Mouse (Mus musculus): Measurements from ENCODE around the gene Capg. TPM values are rescaled to one million over a fixed set of nuclear protein-coding genes. Genes with fewer than 3 reads are reported as not detected.

Gene Capg
- total and polyA plus RNA-seq, 3 experiments, result 241 to 283 TPM; not detected in 1

- TF ChIP-seq JUND (IDR thresholded peaks at IDR 0.05; ENCODE audit: low read depth, low read length) (no peak), POLR2AphosphoS2 (IDR thresholded peaks at IDR 0.05; ENCODE audit: low read length) (no peak)
Measured at GRCm38 (mm10) chr6:72593011-72593803, 49.0 kb downstream of the Capg start (continued).

GRCm38 (mm10) chr6:72593914-72594313 lies 49.7 kb downstream of the Capg start:
- H3K9ac ChIP-seq (ENCODE audit: control insufficient read depth, low read depth, low read length, poor library complexity, severe bottlenecking), result no peak overlapping the region
- DNase-seq (ENCODE audit: low read depth, low spot score), result no peak
- TF ChIP-seq ELF1 (IDR thresholded peaks at IDR 0.05; ENCODE audit: low read depth, low read length) (no peak), UBTF (IDR thresholded peaks at IDR 0.05; ENCODE audit: borderline replicate concordance, insufficient read depth, low read depth, low read length) (no peak), CHD1 (IDR thresholded peaks at IDR 0.05; ENCODE audit: low read depth, low read length) (no peak), RCOR1 (IDR thresholded peaks at IDR 0.05; ENCODE audit: low read depth, low read length) (no peak), CHD2 (IDR thresholded peaks at IDR 0.05; ENCODE audit: low read length) (no peak), NRF1 (IDR thresholded peaks at IDR 0.05; ENCODE audit: insufficient read depth, low read depth, low read length, poor library complexity, severe bottlenecking) (no peak), MAZ (IDR thresholded peaks at IDR 0.05; ENCODE audit: low read depth, low read length) (no peak), ZKSCAN1 (IDR thresholded peaks at IDR 0.05; ENCODE audit: low read depth, low read length) (no peak), MAFK (IDR thresholded peaks at IDR 0.05; ENCODE audit: borderline replicate concordance, low read depth, low read length) (no peak), SMC3 (IDR thresholded peaks at IDR 0.05; ENCODE audit: low read depth, low read length) (no peak)
- H3K79me2 ChIP-seq (ENCODE audit: control insufficient read depth, insufficient read depth, low read length, poor library complexity), result peaks cover 5% of the 10 kb centered on the region
- H3K27me3 ChIP-seq (ENCODE audit: control insufficient read depth in 1 of 2, insufficient read depth in 2 of 2, low read length in 2 of 2), result no peaks in the 10 kb centered on the region
- H3K4me1 ChIP-seq (ENCODE audit: control insufficient read depth in 1 of 2, insufficient read depth in 2 of 2, low read length in 2 of 2), result peaks cover 0 to 9% of the 10 kb centered on the region in 2 experiments; a peak in 2 of 4 replicates
- H3K27ac ChIP-seq (ENCODE audit: control insufficient read depth, low read depth, low read length), result no peak overlapping the region
- peaks cover 0 to 2% of the 10 kb centered on the region in 2 experiments; a peak in 1 of 4 replicates for H3K36me3 ChIP-seq (ENCODE audit: control insufficient read depth in 1 of 2, insufficient read depth in 2 of 2, low read length in 2 of 2)
- H3K4me3 ChIP-seq (ENCODE audit: control insufficient read depth in 1 of 2, insufficient read depth in 1 of 2, low read depth in 2 of 2, low read length in 2 of 2), result no peak overlapping the region
- no peaks in the 10 kb centered on the region for H3K9me3 ChIP-seq (replicated peaks; ENCODE audit: insufficient read depth, low read length)

- no peaks in the 10 kb centered on the region for H3K9me3 ChIP-seq (replicated peaks; ENCODE audit: insufficient read depth, low read length)
- peaks cover 8 to 15% of the 10 kb centered on the region in 2 experiments for H3K4me1 ChIP-seq (ENCODE audit: control insufficient read depth in 1 of 2, insufficient read depth in 2 of 2, low read length in 2 of 2)
- peak overlapping the region; percentile 61 for H3K9ac ChIP-seq (ENCODE audit: control insufficient read depth, low read depth, low read length, poor library complexity, severe bottlenecking)
- TF ChIP-seq ZKSCAN1 (IDR thresholded peaks at IDR 0.05; ENCODE audit: low read depth, low read length) (no peak), E2F4 (IDR thresholded peaks at IDR 0.05; ENCODE audit: borderline replicate concordance, low read depth, low read length) (no peak), MXI1 (IDR thresholded peaks at IDR 0.05; ENCODE audit: low read depth, low read length) (peak; percentile 32; the same call in 1 of the 2 replicates), ETS1 (IDR thresholded peaks at IDR 0.05; ENCODE audit: low read depth, low read length) (no peak)
- peak overlapping the region; percentile 68 to 86 for H3K4me3 ChIP-seq (ENCODE audit: control insufficient read depth in 1 of 2, insufficient read depth in 1 of 2, low read depth in 2 of 2, low read length in 2 of 2)
- peak; percentile 44 for DNase-seq (ENCODE audit: low read depth, low spot score)
- H3K36me3 ChIP-seq (ENCODE audit: control insufficient read depth in 1 of 2, insufficient read depth in 2 of 2, low read length in 2 of 2), result peaks cover 0 to 9% of the 10 kb centered on the region in 2 experiments; a peak in 2 of 4 replicates
- peak overlapping the region; percentile 5; the same call in 1 of the 2 replicates for H3K27ac ChIP-seq (ENCODE audit: control insufficient read depth, low read depth, low read length)
- no peaks in the 10 kb centered on the region for H3K27me3 ChIP-seq (ENCODE audit: control insufficient read depth in 1 of 2, insufficient read depth in 2 of 2, low read length in 2 of 2)
- peaks cover 5% of the 10 kb centered on the region for H3K79me2 ChIP-seq (ENCODE audit: control insufficient read depth, insufficient read depth, low read length, poor library complexity)
Measured at GRCm38 (mm10) chr6:72597083-72597874, 53.1 kb downstream of the Capg start.
